Mouse (Mus musculus): ENCODE measurements around the gene Gm20388. TPM values are rescaled to one million over a fixed set of nuclear protein-coding genes. Genes with fewer than 3 reads are reported as not detected.
"Not testable (repeated sequence)": the region's sequence is repeated elsewhere in the genome, so short reads cannot be mapped to it uniquely, and the experiment has no call there.

Gene Gm20388
- polyA plus RNA-seq, 1 experiment from 2014 or later, result not detected

DNA sequence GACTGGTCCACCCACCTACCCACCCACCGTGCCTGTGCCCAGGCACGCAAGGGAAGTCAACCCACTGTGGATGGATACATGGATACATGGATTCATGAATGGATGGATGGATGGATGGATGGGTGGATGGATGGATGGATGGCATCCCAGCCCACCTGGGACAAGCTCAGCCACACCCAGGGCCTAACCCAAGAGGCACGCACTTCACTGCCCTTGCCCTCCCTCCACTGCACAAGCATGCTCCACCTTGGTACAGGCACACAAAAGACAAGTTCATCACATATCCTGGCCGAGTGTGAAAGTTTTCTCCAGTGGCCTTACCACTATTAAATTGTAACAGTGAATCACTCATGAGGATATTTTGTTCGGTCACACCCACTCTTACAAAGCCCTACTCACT lies 3713.6 kb downstream of the Gm20388 start:
- Histone ChIP-seq H3K9me3 (no peaks in the 10 kb centered on the region), H3K4me1 (peaks cover 9% of the 10 kb centered on the region), H3K27ac (replicated peaks) (no peak overlapping the region), H3K9ac (replicated peaks) (no peak overlapping the region), H3K4me2 (replicated peaks) (no peak overlapping the region), H3K36me3 (no peaks in the 10 kb centered on the region), H3K4me3 (no peak overlapping the region), H3K27me3 (peaks cover 25% of the 10 kb centered on the region)
- 63% methylated on average over 5 of the region's 5 CpGs for WGBS
- ATAC-seq (replicated peaks), result no peak

DNA sequence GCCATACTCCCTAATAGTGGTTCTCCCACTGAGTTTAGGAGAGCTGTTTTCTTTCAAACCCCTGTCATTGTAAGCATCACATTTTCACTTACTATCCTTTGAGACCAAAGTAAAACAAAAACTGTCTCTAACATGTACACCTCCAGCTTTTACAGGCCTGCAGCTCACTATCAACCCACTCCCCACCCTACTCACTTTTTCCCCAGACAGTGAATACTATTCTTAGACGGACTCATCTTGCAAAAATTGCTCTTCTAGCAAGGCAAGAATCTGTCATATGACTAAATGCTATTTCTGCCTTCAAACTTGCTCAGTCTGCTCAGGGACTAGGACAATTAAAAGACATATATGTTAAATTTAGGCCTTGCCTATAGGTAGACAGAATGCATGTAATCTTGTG lies 3714.1 kb downstream of the Gm20388 start:
- no peak for ATAC-seq (replicated peaks)
- Histone ChIP-seq H3K4me3 (no peak overlapping the region), H3K9me3 (no peaks in the 10 kb centered on the region)

DNA sequence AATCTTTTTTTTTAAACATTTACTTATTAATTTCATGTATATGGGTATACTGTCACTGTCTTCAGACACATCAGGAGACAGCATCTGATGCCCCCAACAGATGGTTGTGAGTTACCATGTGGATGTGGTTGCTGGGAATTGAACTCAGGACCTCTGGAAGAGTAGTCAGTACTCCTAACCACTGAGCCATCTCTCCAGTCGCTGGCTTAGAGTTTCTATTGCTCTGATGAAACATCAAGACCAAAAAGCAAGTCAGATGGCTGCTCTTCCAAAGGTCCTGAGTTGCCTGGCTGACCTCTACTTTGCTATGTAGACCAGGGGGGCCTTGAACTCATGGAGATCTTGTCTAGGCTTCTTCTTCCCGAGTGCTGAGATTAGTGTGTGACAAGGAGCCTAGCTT lies 3715.1 kb downstream of the Gm20388 start:
- H3K9me3 ChIP-seq, result no peaks in the 10 kb centered on the region
- no peak overlapping the region for H3K27ac ChIP-seq (replicated peaks)
- peaks cover 10% of the 10 kb centered on the region for H3K4me1 ChIP-seq
- no peak overlapping the region for H3K4me3 ChIP-seq
- no peaks in the 10 kb centered on the region for H3K36me3 ChIP-seq
- no peak for ATAC-seq (replicated peaks)
- peaks cover 29% of the 10 kb centered on the region for H3K27me3 ChIP-seq
- H3K9ac ChIP-seq (replicated peaks), result no peak overlapping the region
- WGBS, result 24% methylated on average over 2 of the region's 2 CpGs
- no peak overlapping the region for H3K4me2 ChIP-seq (replicated peaks)

More for the DNA sequence above, 3714.1 kb downstream of the Gm20388 start:
- Histone ChIP-seq H3K4me1 (peaks cover 10% of the 10 kb centered on the region), H3K9ac (replicated peaks) (no peak overlapping the region), H3K27ac (replicated peaks) (no peak overlapping the region), H3K27me3 (peaks cover 29% of the 10 kb centered on the region), H3K36me3 (no peaks in the 10 kb centered on the region), H3K4me2 (replicated peaks) (no peak overlapping the region)
- 35% methylated on average over 1 of the region's 1 CpGs for WGBS

DNA sequence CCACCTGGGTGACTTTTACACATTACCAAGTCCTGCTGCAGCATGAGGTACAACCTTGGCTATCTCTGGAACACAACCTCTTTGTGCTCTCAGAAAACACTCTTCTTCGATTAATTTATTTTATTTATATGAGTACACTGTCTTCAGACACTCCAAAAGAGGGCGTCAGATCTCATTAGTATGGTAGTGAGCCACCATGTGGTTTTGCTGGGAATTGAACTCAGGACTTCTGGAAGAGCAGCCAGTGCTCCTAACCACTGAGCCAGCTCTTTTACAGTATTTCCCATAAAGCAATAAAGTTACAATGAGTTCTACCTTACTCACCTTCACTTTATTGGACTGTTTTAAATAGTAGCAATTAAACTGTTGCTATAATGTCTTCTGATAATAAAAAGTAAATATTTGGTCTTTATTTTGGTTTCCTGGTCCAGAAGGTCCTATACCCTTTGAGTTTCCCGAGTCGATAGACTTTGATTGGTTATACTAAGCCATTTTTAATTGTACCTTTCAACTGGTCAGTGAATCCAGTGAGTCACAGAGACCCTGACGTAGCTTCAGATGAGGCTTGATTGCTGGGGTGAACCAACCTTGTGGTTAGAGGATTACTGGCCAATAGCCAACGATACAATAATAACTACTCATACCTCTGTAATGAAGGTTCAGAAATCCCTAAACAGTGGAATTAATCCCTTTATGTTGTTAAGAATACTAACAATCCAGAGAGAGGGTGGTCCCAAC lies 3716.9 kb downstream of the Gm20388 start:
- no peak overlapping the region for H3K4me2 ChIP-seq (replicated peaks)
- WGBS, result 57% methylated on average over 6 of the region's 6 CpGs
- peaks cover 10% of the 10 kb centered on the region for H3K4me1 ChIP-seq
- peaks cover 29% of the 10 kb centered on the region for H3K27me3 ChIP-seq
- no peak overlapping the region for H3K4me3 ChIP-seq
- H3K9me3 ChIP-seq, result no peaks in the 10 kb centered on the region
- no peak; the same call in 1 of the 2 replicates for ATAC-seq (replicated peaks)
- H3K27ac ChIP-seq (replicated peaks), result no peak overlapping the region
- H3K36me3 ChIP-seq, result no peaks in the 10 kb centered on the region
- no peak overlapping the region for H3K9ac ChIP-seq (replicated peaks)

DNA sequence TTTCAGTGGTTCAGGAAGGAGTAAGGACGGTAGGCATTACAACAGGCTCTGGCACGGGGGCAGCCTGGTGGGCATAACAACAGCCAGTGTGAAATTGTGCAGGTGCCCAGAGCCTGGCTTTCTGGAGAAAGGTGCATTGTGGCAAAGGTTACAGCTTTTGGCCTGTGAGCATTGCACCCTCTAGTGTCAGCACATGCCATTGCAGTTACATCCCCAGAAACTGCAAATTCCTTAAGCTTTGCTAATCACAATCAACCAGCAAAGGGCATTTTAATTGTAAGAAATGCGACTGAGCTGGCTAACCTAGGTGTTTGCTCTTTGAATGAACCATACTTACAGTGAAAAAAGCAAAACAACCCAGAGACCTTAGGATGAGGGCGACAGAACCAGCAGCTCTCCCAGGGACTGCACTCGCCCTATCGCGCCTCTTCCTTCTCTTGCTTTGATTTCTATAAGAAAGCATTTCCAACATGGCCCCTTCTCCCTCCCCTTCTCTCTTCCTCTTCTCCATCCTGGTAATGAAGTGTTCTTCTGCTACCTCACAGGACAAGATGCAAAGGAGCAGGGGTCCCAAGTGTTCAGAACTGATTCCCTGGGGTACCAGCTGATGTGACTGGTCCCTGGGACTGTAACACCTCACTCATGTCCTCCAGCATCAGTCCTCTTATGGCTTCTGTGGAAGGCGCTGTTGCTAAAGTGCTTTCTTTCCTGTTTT lies 3717.8 kb downstream of the Gm20388 start:
- H3K36me3 ChIP-seq, result no peaks in the 10 kb centered on the region
- ATAC-seq (replicated peaks), result no peak; the same call in none of the 2 replicates
- H3K9me3 ChIP-seq, result no peaks in the 10 kb centered on the region
- peak overlapping the region; percentile 22; the same call in 1 of the 2 replicates for H3K9ac ChIP-seq (replicated peaks)
- no peak overlapping the region for H3K27ac ChIP-seq (replicated peaks)
- peaks cover 29% of the 10 kb centered on the region for H3K27me3 ChIP-seq
- WGBS, result under 1% methylated on average over 8 of the region's 8 CpGs
- peaks cover 10% of the 10 kb centered on the region for H3K4me1 ChIP-seq
- H3K4me2 ChIP-seq (replicated peaks), result peak overlapping the region; percentile 46
- peak overlapping the region; percentile 37 for H3K4me3 ChIP-seq

DNA sequence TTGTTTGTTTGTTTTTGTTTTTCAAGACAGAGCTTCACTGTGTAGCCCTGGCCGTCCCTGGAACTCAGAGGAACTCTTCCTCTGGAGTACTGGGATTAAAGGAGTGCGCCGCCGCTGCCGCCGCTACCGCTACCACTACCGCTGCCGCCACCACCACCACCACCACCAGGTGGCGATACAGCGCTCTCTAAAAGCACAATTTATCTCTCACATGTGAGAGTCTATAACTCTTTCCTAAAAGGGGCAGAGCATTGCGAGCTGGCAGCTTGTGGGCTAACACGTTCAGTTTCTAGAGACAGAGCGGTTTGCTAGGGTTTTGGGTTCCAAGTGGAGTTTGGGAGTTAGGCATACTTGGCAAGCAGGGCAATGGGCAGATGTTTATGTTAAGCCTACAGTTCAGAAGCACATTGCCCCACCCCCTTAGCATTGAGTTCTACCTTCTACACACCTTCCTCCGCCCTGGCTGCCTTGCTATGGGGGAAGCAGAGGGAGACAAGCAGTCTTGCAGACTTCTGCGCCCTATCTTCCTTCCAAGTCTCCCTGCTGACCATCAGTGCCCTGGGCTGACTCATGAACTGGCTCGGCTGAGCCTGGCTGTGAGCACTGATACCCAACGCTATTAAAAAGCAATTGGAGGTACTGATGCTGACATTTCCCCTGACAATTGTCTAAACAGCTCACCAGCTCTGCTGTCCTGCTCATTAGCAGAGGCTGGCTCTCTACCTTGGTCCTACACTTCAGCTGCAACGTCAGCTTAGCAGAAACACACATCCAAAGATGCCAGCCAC lies 3718.5 kb downstream of the Gm20388 start:
- peaks cover 28% of the 10 kb centered on the region for H3K27me3 ChIP-seq
- peak overlapping the region; percentile 46 for H3K4me2 ChIP-seq (replicated peaks)
- peaks cover 10% of the 10 kb centered on the region for H3K4me1 ChIP-seq
- no peaks in the 10 kb centered on the region for H3K36me3 ChIP-seq
- H3K9ac ChIP-seq (replicated peaks), result peak overlapping the region; percentile 22; the same call in 1 of the 2 replicates
- no peaks in the 10 kb centered on the region for H3K9me3 ChIP-seq
- peak overlapping the region; percentile 37 for H3K4me3 ChIP-seq
- H3K27ac ChIP-seq (replicated peaks), result no peak overlapping the region
- ATAC-seq (replicated peaks), result no peak; the same call in 1 of the 2 replicates
- WGBS, result 11% methylated on average over 19 of the region's 19 CpGs

DNA sequence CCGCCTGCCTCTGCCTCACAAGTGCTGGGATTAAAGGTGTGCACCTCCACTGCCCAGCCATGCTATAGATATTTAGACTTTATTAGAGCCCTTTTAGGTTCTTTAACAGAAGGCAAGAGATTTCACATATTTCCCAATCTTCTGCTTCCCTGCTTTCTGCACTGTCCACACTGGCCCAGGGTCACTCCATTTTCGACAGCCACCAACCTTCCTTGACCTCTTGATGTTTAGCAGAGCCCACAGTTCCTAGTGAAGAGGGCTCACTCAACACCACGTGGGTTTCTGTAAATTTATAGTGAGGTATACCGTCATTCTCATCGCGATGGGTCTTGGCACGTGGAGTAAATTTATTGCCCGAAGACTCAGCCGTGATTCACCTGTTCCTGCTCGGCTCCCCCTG lies 3719.4 kb downstream of the Gm20388 start:
- no peaks in the 10 kb centered on the region for H3K9me3 ChIP-seq
- H3K4me2 ChIP-seq (replicated peaks), result peak overlapping the region; percentile 41
- 49% methylated on average over 10 of the region's 10 CpGs for WGBS
- H3K9ac ChIP-seq (replicated peaks), result no peak overlapping the region
- no peak overlapping the region for H3K4me3 ChIP-seq
- peaks cover 20% of the 10 kb centered on the region for H3K27me3 ChIP-seq
- H3K4me1 ChIP-seq, result peaks cover 10% of the 10 kb centered on the region
- H3K36me3 ChIP-seq, result no peaks in the 10 kb centered on the region
- H3K27ac ChIP-seq (replicated peaks), result no peak overlapping the region
- no peak for ATAC-seq (replicated peaks)

DNA sequence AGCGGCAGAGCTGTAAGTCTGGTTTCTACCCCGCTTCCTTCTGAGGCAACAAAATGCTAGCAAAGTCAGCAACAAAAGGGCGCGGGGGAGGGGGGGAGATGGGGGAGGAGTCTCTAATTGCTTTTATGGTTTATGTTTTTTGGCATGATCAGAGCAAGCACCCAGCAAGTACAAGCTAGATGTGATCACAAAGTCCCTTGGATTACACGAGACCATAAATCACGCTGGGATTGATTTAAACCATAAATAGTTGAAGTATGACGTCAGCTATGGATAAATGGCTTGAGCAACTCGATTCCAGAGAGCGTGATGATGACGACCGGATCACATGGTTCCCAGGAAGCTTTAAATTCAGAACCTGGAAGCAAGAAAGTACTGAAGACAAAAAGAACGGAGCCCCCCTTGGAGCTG lies 3720.2 kb downstream of the Gm20388 start:
- no peak overlapping the region for H3K9ac ChIP-seq (replicated peaks)
- peak overlapping the region; percentile 28 for H3K4me3 ChIP-seq
- H3K4me1 ChIP-seq, result peaks cover 10% of the 10 kb centered on the region
- no peaks in the 10 kb centered on the region for H3K36me3 ChIP-seq
- no peak for ATAC-seq (replicated peaks)
- H3K27me3 ChIP-seq, result peaks cover 12% of the 10 kb centered on the region
- no peaks in the 10 kb centered on the region for H3K9me3 ChIP-seq
- 35% methylated on average over 12 of the region's 12 CpGs for WGBS
- peak overlapping the region; percentile 41 for H3K4me2 ChIP-seq (replicated peaks)
- no peak overlapping the region for H3K27ac ChIP-seq (replicated peaks)

DNA sequence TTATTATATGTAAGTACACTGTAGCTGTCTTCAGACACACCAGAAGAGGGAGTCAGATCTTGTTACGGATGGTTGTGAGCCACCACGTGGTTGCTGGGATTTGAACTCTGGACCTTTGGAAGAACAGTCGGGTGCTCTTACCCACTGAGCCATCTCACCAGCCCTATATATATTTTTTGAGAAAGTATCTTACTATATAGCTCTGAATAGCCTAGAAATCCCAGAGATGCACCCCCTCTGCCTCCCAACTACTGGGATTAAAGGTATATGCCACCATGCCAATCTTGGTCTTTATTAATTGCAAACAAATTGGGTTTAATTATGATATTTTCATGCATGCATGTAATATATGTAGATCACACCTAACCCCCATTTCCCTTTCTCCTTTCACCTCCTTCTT lies 3721.1 kb downstream of the Gm20388 start:
- WGBS, result 66% methylated on average over 3 of the region's 3 CpGs
- H3K27ac ChIP-seq (replicated peaks); H3K9me3 ChIP-seq; H3K4me2 ChIP-seq (replicated peaks); H3K4me3 ChIP-seq; H3K9ac ChIP-seq (replicated peaks); ATAC-seq (replicated peaks); H3K36me3 ChIP-seq: not testable (repeated sequence)
- peaks cover 10% of the 10 kb centered on the region for H3K4me1 ChIP-seq
- H3K27me3 ChIP-seq, result peaks cover 11% of the 10 kb centered on the region

DNA sequence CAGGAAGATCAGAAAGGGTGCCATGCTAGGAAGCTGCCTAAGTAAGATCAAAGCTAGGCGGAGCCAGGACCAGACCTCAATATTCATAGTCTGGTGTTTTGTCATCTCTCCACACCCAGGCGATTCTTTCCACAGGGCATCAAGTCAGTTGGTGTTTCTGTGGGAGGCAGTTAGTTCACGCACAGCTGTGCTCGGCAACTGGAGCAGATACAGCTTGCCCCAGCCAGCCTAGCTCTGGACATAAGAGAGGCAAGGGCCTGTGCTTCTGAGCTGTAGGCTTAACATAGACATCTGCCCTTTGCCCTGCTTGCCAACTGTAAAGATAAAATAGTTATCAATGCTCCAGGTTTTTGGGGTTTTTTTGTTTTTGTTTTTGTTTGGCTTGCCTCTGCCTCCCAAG lies 3721.6 kb downstream of the Gm20388 start:
- WGBS, result 82% methylated on average over 4 of the region's 4 CpGs

DNA sequence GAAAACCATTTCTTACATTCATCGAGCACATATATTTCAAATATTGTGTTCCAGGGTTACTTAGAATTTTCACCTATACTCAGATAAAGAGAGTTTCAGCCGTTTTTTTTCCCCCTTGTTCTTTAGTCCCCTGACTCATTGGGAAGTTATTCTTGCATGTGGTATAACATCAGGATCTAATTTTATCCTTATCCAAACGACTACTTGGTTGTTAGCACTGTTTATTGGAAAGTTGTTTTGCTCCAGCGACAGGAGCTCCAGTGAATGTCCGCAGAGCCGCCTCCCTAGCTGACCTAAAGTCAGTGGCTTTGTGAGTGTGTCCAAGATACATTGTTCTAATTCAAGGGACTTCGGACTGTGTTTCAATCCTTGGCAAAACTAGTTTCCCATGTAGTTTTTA lies 3723.2 kb downstream of the Gm20388 start:
- peaks cover 6% of the 10 kb centered on the region for H3K4me1 ChIP-seq
- no peak overlapping the region for H3K9ac ChIP-seq (replicated peaks)
- ATAC-seq (replicated peaks), result no peak
- WGBS, result 78% methylated on average over 7 of the region's 7 CpGs
- no peak overlapping the region for H3K4me3 ChIP-seq
- H3K27ac ChIP-seq (replicated peaks), result no peak overlapping the region
- no peaks in the 10 kb centered on the region for H3K36me3 ChIP-seq
- peaks cover 6% of the 10 kb centered on the region for H3K27me3 ChIP-seq
- no peaks in the 10 kb centered on the region for H3K9me3 ChIP-seq
- H3K4me2 ChIP-seq (replicated peaks), result no peak overlapping the region

More for the DNA sequence above, 3721.6 kb downstream of the Gm20388 start:
- Histone ChIP-seq H3K27ac (replicated peaks) (no peak overlapping the region), H3K9me3 (no peaks in the 10 kb centered on the region), H3K4me1 (peaks cover 10% of the 10 kb centered on the region), H3K27me3 (peaks cover 6% of the 10 kb centered on the region), H3K4me2 (replicated peaks) (no peak overlapping the region), H3K36me3 (no peaks in the 10 kb centered on the region), H3K9ac (replicated peaks) (no peak overlapping the region), H3K4me3 (no peak overlapping the region)
- no peak for ATAC-seq (replicated peaks)

Measured in forebrain, embryonic 15.5 days (tissue).